Mouse (Mus musculus): ENCODE results near the gene Slc37a4. TPM values are rescaled to one million over a fixed set of nuclear protein-coding genes. Genes with fewer than 3 reads are reported as not detected.
"Not testable (repeated sequence)": the region's sequence is repeated elsewhere in the genome, so short reads cannot be mapped to it uniquely, and the experiment has no call there.

The Slc37a4 gene
- total RNA-seq (2017): 15.9 to 33.9 TPM (median 22.1 TPM) in 3 replicates

GRCm38 (mm10) chr9:44396684-44397411, at the start of gene Slc37a4:
Gene Slc37a4, plus strand, starts transcription at chr9:44396852.
- ATAC-seq (replicated peaks; ENCODE audit: insufficient number of reproducible peaks, low FRiP score, low TSS enrichment, poor library complexity, severe bottlenecking): peak; percentile 98

- no peak for ATAC-seq (replicated peaks; ENCODE audit: insufficient number of reproducible peaks, low FRiP score, low TSS enrichment, poor library complexity, severe bottlenecking)
These were observed 49.5 kb upstream of the Slc37a4 start for GRCm38 (mm10) chr9:44347166-44347565.

GRCm38 (mm10) chr9:44347621-44348020, 49.0 kb upstream of the Slc37a4 start:
- ATAC-seq (replicated peaks; ENCODE audit: insufficient number of reproducible peaks, low FRiP score, low TSS enrichment, poor library complexity, severe bottlenecking): no peak

- ATAC-seq (replicated peaks; ENCODE audit: insufficient number of reproducible peaks, low FRiP score, low TSS enrichment, poor library complexity, severe bottlenecking): no peak
These were observed 48.1 kb upstream of the Slc37a4 start for GRCm38 (mm10) chr9:44348546-44348945.

- ATAC-seq (replicated peaks; ENCODE audit: insufficient number of reproducible peaks, low FRiP score, low TSS enrichment, poor library complexity, severe bottlenecking): no peak
These were observed 45.3 kb upstream of the Slc37a4 start for GRCm38 (mm10) chr9:44351396-44351795.

- ATAC-seq (replicated peaks; ENCODE audit: insufficient number of reproducible peaks, low FRiP score, low TSS enrichment, poor library complexity, severe bottlenecking): no peak
These were observed 44.3 kb upstream of the Slc37a4 start for GRCm38 (mm10) chr9:44352337-44352736.

- no peak for ATAC-seq (replicated peaks; ENCODE audit: insufficient number of reproducible peaks, low FRiP score, low TSS enrichment, poor library complexity, severe bottlenecking)
These were observed 43.5 kb upstream of the Slc37a4 start for GRCm38 (mm10) chr9:44353142-44353541.

GRCm38 (mm10) chr9:44357207-44357606, 39.4 kb upstream of the Slc37a4 start:
- no peak for ATAC-seq (replicated peaks; ENCODE audit: insufficient number of reproducible peaks, low FRiP score, low TSS enrichment, poor library complexity, severe bottlenecking)

- peak; percentile 97 for ATAC-seq (replicated peaks; ENCODE audit: insufficient number of reproducible peaks, low FRiP score, low TSS enrichment, poor library complexity, severe bottlenecking)
These were observed 35.3 kb upstream of the Slc37a4 start, which contains the start of gene Vps11 for GRCm38 (mm10) chr9:44361190-44361917. Gene Vps11, minus strand, starts transcription at chr9:44361670.

- ATAC-seq (replicated peaks; ENCODE audit: insufficient number of reproducible peaks, low FRiP score, low TSS enrichment, poor library complexity, severe bottlenecking): not testable (repeated sequence)
These were observed 34.7 kb upstream of the Slc37a4 start for GRCm38 (mm10) chr9:44361931-44362330.

- ATAC-seq (replicated peaks; ENCODE audit: insufficient number of reproducible peaks, low FRiP score, low TSS enrichment, poor library complexity, severe bottlenecking): no peak
These were observed 32.2 kb upstream of the Slc37a4 start for GRCm38 (mm10) chr9:44364480-44364879.

GRCm38 (mm10) chr9:44373386-44373785, 23.3 kb upstream of the Slc37a4 start:
- ATAC-seq (replicated peaks; ENCODE audit: insufficient number of reproducible peaks, low FRiP score, low TSS enrichment, poor library complexity, severe bottlenecking): no peak

- no peak for ATAC-seq (replicated peaks; ENCODE audit: insufficient number of reproducible peaks, low FRiP score, low TSS enrichment, poor library complexity, severe bottlenecking)
These were observed 20.5 kb upstream of the Slc37a4 start for GRCm38 (mm10) chr9:44376141-44376540.

- ATAC-seq (replicated peaks; ENCODE audit: insufficient number of reproducible peaks, low FRiP score, low TSS enrichment, poor library complexity, severe bottlenecking): not testable (repeated sequence)
These were observed 19.3 kb upstream of the Slc37a4 start for GRCm38 (mm10) chr9:44377335-44377734.

GRCm38 (mm10) chr9:44378153-44378730, 18.4 kb upstream of the Slc37a4 start:
- ATAC-seq (replicated peaks; ENCODE audit: insufficient number of reproducible peaks, low FRiP score, low TSS enrichment, poor library complexity, severe bottlenecking): no peak

- peak; percentile 97 for ATAC-seq (replicated peaks; ENCODE audit: insufficient number of reproducible peaks, low FRiP score, low TSS enrichment, poor library complexity, severe bottlenecking)
These were observed 17.4 kb upstream of the Slc37a4 start, which contains the start of gene Hyou1 for GRCm38 (mm10) chr9:44379054-44379834. Gene Hyou1, plus strand, starts transcription at chr9:44379490.

- 0 out of 2 replicates have a peak, but pooled peaks have one; percentile 7 for ATAC-seq (replicated peaks; ENCODE audit: insufficient number of reproducible peaks, low FRiP score, low TSS enrichment, poor library complexity, severe bottlenecking)
These were observed 16.8 kb upstream of the Slc37a4 start for GRCm38 (mm10) chr9:44379862-44380261.

GRCm38 (mm10) chr9:44384596-44384995, 12.1 kb upstream of the Slc37a4 start:
- ATAC-seq (replicated peaks; ENCODE audit: insufficient number of reproducible peaks, low FRiP score, low TSS enrichment, poor library complexity, severe bottlenecking): no peak

GRCm38 (mm10) chr9:44387221-44387620, 9.4 kb upstream of the Slc37a4 start:
- no peak for ATAC-seq (replicated peaks; ENCODE audit: insufficient number of reproducible peaks, low FRiP score, low TSS enrichment, poor library complexity, severe bottlenecking)

Data from monocyte, adult 5-6 weeks (primary cell).